Mouse (Mus musculus): ENCODE data around the gene Gm20388.

DNA sequence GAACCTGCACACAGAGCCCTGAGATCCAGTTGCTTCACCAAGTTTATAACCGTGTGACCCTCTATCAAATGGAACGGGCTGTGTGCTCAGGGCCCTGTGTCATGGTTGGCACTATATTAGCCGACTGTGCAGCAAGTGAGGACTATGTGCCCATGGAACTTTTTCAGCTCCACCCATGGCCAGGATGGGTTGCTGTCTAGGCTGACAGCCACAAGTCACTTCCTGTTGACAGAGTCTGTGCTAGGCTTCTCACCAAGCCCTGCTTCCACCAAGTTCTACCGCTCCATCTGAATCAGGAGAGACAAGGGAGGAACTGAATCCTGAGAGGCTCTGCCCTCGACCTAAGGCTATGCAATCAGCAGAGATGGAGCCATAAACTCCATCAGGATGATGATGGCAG is 2650.6 kb downstream of the Gm20388 start:
- TF ChIP-seq CTCF (IDR thresholded peaks at IDR 0.05; ENCODE audit: borderline replicate concordance, insufficient read depth, low read depth, low read length) (no peak), POLR2A (IDR thresholded peaks at IDR 0.05; ENCODE audit: borderline replicate concordance, insufficient read depth, low read length) (no peak)
